Mouse (Mus musculus) spleen, adult 12 weeks (tissue): ENCODE data around the gene Padi4.

Experiments used
- DNase-seq: peaks from one replicate; pipeline ENCODE4 v3.0.0; 2022; ENCODE audit warnings: low spot score

Gene Padi4

GRCm38 (mm10) chr4:140774025-140774800 lies at the start of gene Padi4:
Gene Padi4, minus strand, starts transcription at chr4:140774236.
- DNase-seq = no peak

- peak; percentile 30 for DNase-seq
These were observed 48.0 kb upstream of the Padi4 start for GRCm38 (mm10) chr4:140821988-140822387.

GRCm38 (mm10) chr4:140817413-140817812 lies 43.4 kb upstream of the Padi4 start:
- DNase-seq = no peak

GRCm38 (mm10) chr4:140815996-140816917 lies 42.2 kb upstream of the Padi4 start:
- no peak for DNase-seq

- DNase-seq = no peak
These were observed 41.5 kb upstream of the Padi4 start for GRCm38 (mm10) chr4:140815496-140815895.

- DNase-seq = peak; percentile 25
These were observed 40.5 kb upstream of the Padi4 start for GRCm38 (mm10) chr4:140814241-140815225.

GRCm38 (mm10) chr4:140813358-140814185 lies 39.5 kb upstream of the Padi4 start:
- DNase-seq = no peak

GRCm38 (mm10) chr4:140812609-140813008 lies 38.6 kb upstream of the Padi4 start:
- DNase-seq = no peak

GRCm38 (mm10) chr4:140812191-140812590 lies 38.2 kb upstream of the Padi4 start:
- DNase-seq = no peak

GRCm38 (mm10) chr4:140810458-140811260 lies 36.6 kb upstream of the Padi4 start, which contains the start of gene Padi3:
Gene Padi3, minus strand, starts transcription at chr4:140810648.
- DNase-seq = no peak

GRCm38 (mm10) chr4:140809118-140809517 lies 35.1 kb upstream of the Padi4 start:
- DNase-seq = no peak

- DNase-seq = no peak
These were observed 30.6 kb upstream of the Padi4 start for GRCm38 (mm10) chr4:140804601-140805000.

GRCm38 (mm10) chr4:140801364-140801763 lies 27.3 kb upstream of the Padi4 start:
- DNase-seq = no peak

- DNase-seq = no peak
These were observed 22.8 kb upstream of the Padi4 start for GRCm38 (mm10) chr4:140796786-140797185.

GRCm38 (mm10) chr4:140794678-140795077 lies 20.6 kb upstream of the Padi4 start:
- no peak for DNase-seq

GRCm38 (mm10) chr4:140793795-140794194 lies 19.8 kb upstream of the Padi4 start:
- no peak for DNase-seq

GRCm38 (mm10) chr4:140792584-140792983 lies 18.5 kb upstream of the Padi4 start:
- DNase-seq = no peak

- no peak for DNase-seq
These were observed 17.0 kb upstream of the Padi4 start for GRCm38 (mm10) chr4:140791071-140791470.

- DNase-seq = no peak
These were observed 15.9 kb upstream of the Padi4 start for GRCm38 (mm10) chr4:140789983-140790382.

GRCm38 (mm10) chr4:140788983-140789382 lies 14.9 kb upstream of the Padi4 start:
- DNase-seq = peak; percentile 67
